Mouse (Mus musculus): ENCODE results near the gene Trak1.

Gene Trak1

DNA sequence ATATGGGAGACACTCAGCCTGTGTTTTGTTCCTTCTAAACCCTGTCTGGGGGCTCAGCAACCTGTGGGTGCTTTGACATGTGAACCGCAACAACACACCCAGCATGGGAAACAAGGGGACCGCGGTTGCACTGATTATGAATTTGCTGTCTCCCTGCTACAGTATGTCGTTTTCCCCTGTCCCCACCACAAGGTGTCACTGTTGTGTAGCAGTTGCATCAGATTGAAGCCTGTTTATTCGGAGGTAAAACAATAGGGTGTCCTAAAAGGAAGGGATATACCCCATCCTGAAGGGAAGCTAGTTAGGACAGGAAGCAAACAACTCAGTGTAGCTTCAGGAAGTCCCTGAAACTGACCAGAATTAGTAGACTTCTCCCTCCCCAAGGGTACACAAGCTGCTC, 182.2 kb downstream of the Trak1 start:
- peak; percentile 88 for DNase-seq (ENCODE audit: low read depth, low spot score)

DNA sequence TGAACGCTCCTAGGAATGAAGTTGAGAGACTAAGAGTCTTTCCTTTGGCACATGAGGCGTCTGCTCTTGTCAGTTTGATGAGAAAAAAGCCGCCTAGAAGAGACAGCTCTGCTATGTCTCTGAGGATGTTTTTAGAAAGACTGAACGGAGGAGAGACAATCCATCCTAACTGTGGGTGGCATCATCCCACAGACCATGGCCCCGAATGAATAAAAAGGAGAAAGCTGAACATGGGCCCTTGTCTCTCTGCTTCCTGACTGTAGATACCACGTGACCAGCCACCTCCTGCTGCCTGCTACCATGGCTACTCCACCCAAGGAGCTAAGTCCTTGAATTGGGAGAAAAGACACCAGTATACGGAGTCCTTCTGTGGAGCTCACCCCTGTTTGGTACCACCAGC, 189.9 kb downstream of the Trak1 start:
- no peak for DNase-seq (ENCODE audit: low read depth, low spot score)

- DNase-seq (ENCODE audit: low read depth, low spot score) = no peak
Measured at GRCm38 (mm10) chr9:121491592-121492240, 194.4 kb downstream of the Trak1 start.

GRCm38 (mm10) chr9:121494006-121494767, 196.9 kb downstream of the Trak1 start:
- peak; percentile 30 for DNase-seq (ENCODE audit: low read depth, low spot score)

GRCm38 (mm10) chr9:121495529-121495928, 198.2 kb downstream of the Trak1 start, which contains the start of gene Cck:
Gene Cck (minus strand): TSS chr9:121495694.
- DNase-seq (ENCODE audit: low read depth, low spot score) = peak; percentile 56

DNA sequence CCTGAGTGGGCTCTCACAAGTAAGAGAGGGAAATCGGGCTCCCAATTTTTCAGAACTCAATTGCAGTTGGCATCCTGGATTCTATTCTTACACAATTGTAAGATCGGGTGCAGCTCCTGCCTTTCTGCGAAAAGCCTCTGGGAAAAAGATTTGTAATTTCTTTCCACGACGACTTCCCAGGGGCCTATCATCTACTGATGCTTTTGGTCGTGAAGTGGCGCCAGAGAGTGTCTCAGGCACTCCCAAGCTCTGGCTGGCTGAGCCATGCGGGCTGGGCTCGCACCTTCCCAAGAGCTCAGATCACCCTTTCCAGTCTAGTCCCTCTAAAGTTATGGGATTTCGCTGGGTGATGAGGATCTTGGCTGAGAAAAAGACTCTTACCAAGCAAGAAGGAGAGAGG, 198.8 kb downstream of the Trak1 start:
- no peak for DNase-seq (ENCODE audit: low read depth, low spot score)

GRCm38 (mm10) chr9:121505346-121505745, 208.0 kb downstream of the Trak1 start:
- DNase-seq (ENCODE audit: low read depth, low spot score) = no peak

DNA sequence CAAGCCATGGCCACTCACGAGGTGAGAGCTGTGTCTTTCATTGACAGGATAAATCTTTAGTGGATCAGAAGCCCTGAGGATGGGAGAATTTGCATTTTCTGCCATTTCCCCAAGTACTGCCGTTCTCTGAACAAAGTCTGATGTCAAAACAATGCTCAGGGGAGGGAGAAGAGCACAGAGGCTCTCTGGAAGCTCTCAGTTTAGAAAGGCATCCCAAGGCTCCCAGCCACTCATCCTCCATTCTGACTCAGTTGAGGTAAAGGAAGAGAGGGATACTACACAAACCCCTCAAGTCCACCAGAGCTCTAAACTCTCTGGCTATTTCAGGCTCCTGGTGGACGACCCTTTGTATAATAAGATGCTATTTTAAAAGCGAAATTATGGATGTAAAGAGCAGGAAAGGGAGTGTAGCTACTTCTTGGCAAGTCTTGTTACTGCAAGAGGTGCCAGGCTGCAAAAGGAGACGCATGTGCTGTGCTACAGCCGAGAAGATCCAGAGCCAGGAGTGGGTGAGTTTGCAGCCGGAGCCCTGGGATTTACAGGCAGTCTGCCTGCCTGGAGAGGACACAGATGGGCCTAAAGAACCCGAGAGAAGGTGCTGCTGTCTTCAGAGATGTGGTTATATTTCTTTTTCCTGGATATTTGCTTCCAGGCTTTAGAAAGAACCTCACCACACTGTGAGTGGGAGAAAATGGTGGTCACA, 209.3 kb downstream of the Trak1 start:
- DNase-seq (ENCODE audit: low read depth, low spot score) = no peak

GRCm38 (mm10) chr9:121511911-121512310, 214.6 kb downstream of the Trak1 start:
- DNase-seq (ENCODE audit: low read depth, low spot score) = no peak

- DNase-seq (ENCODE audit: low read depth, low spot score) = no peak
Measured at GRCm38 (mm10) chr9:121514462-121514861, 217.2 kb downstream of the Trak1 start.

- DNase-seq (ENCODE audit: low read depth, low spot score) = no peak
Measured at GRCm38 (mm10) chr9:121520047-121520446, 222.7 kb downstream of the Trak1 start.

Measured in mesoderm, embryonic 11.5 days (tissue).